Mouse (Mus musculus) C2C12 (cell line): ENCODE data around the gene Adpgk.

ENCODE experiments used
- CTCF ChIP-seq: IDR thresholded peaks from one replicate; pipeline ENCODE4 v1.5.1; 2011; ENCODE audit not compliant: control insufficient read depth, insufficient read depth, insufficient read length
- MAX ChIP-seq: IDR thresholded peaks from one replicate; pipeline ENCODE4 v1.6.1; 2011; ENCODE audit warnings: mild to moderate bottlenecking, control low read depth
- USF1 ChIP-seq: IDR thresholded peaks from one replicate; pipeline ENCODE4 v1.6.1; 2011; ENCODE audit warnings: low read depth, mild to moderate bottlenecking, control low read depth, moderate library complexity

DNA sequence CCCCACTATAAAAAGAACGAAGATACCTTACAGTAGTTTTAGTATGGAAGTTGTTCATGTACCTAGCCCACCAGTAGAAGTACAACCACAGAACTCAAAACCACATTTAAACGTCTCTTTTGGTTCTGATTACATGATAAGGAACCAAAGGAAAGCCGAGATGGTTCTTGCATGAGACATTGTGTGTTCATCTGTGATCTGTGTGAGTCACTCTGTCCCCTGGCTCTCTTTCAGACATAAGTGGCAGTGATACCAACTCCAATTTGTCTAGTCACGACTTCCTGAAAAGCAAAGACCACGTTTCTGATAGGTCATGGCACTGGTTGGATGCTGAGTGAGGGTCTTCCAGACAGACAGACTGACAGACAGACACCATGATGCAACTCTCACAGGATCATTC is 77.9 kb downstream of the Adpgk start:
- no peak for TF ChIP-seq USF1
- no peak for TF ChIP-seq CTCF
- no peak for TF ChIP-seq MAX
